Mouse (Mus musculus): Measurements from ENCODE around the gene Six4. TPM values are rescaled to one million over a fixed set of nuclear protein-coding genes. Genes with fewer than 3 reads are reported as not detected.
"Not testable (repeated sequence)": the region's sequence is repeated elsewhere in the genome, so short reads cannot be mapped to it uniquely, and the experiment has no call there.

Six4 gene
- total RNA-seq (2021) = 1 to 10 TPM; 2.9 to 3.9 TPM
- long read RNA-seq, experiment 1, partial matches to known transcripts = 0 of 1 reads
- long read RNA-seq, experiment 1, other reads (novel, unspliced or antisense) = 1 of 1 reads
- long read RNA-seq, experiment 2 = 0 reads

GRCm38 (mm10) chr12:73113196-73113595 is at the start of gene Six4:
Gene Six4, minus strand, starts transcription at chr12:73113456.
- DNase-seq (ENCODE audit: low spot score in 2 of 2) = peak; percentile 59 to 66

GRCm38 (mm10) chr12:73162408-73163181 is 49.3 kb upstream of the Six4 start:
- no peak for DNase-seq (ENCODE audit: low spot score in 2 of 2)

GRCm38 (mm10) chr12:73160341-73160740 is 47.1 kb upstream of the Six4 start:
- no peak for DNase-seq (ENCODE audit: low spot score in 2 of 2)

GRCm38 (mm10) chr12:73154150-73154549 is 40.9 kb upstream of the Six4 start:
- DNase-seq (ENCODE audit: low spot score in 2 of 2) = no peak

- DNase-seq (ENCODE audit: low spot score in 2 of 2) = not testable (repeated sequence)
Measured at GRCm38 (mm10) chr12:73151038-73151437, 37.8 kb upstream of the Six4 start.

GRCm38 (mm10) chr12:73147236-73147635 is 34.0 kb upstream of the Six4 start:
- no peak for DNase-seq (ENCODE audit: low spot score in 2 of 2)

- DNase-seq (ENCODE audit: low spot score in 2 of 2) = no peak
Measured at GRCm38 (mm10) chr12:73140732-73141131, 27.5 kb upstream of the Six4 start.

- no peak for DNase-seq (ENCODE audit: low spot score in 2 of 2)
Measured at GRCm38 (mm10) chr12:73125250-73125649, 12.0 kb upstream of the Six4 start.

- DNase-seq (ENCODE audit: low spot score in 2 of 2) = peak; percentile 86 to 90
Measured at GRCm38 (mm10) chr12:73123093-73124041, 10.1 kb upstream of the Six4 start, which contains the start of gene Mnat1. Gene Mnat1, plus strand, starts transcription at chr12:73123717.

- DNase-seq (ENCODE audit: low spot score in 2 of 2) = peak; percentile 31 to 42
Measured at GRCm38 (mm10) chr12:73112326-73113087, 749 bp downstream of the Six4 start.

- DNase-seq (ENCODE audit: low spot score in 2 of 2) = peak; percentile 5 to 18
Measured at GRCm38 (mm10) chr12:73111561-73112325, 1.5 kb downstream of the Six4 start.

- DNase-seq (ENCODE audit: low spot score in 2 of 2) = peak; percentile 12 to 36
Measured at GRCm38 (mm10) chr12:73110431-73111111, 2.7 kb downstream of the Six4 start.

- DNase-seq (ENCODE audit: low spot score in 2 of 2) = no peak
Measured at GRCm38 (mm10) chr12:73107821-73108220, 5.4 kb downstream of the Six4 start.

GRCm38 (mm10) chr12:73103713-73104112 is 9.5 kb downstream of the Six4 start:
- no peak for DNase-seq (ENCODE audit: low spot score in 2 of 2)

GRCm38 (mm10) chr12:73098593-73098992 is 14.7 kb downstream of the Six4 start:
- no peak for DNase-seq (ENCODE audit: low spot score in 2 of 2)

GRCm38 (mm10) chr12:73096177-73096576 is 17.1 kb downstream of the Six4 start:
- not testable (repeated sequence) for DNase-seq (ENCODE audit: low spot score in 2 of 2)

GRCm38 (mm10) chr12:73094605-73095004 is 18.7 kb downstream of the Six4 start:
- no peak for DNase-seq (ENCODE audit: low spot score in 2 of 2)

- no peak for DNase-seq (ENCODE audit: low spot score in 2 of 2)
Measured at GRCm38 (mm10) chr12:73094189-73094588, 19.1 kb downstream of the Six4 start.

GRCm38 (mm10) chr12:73090672-73091335 is 22.5 kb downstream of the Six4 start:
- no peak for DNase-seq (ENCODE audit: low spot score in 2 of 2)
